Mouse (Mus musculus): ENCODE data around the gene Cinp.

DNA sequence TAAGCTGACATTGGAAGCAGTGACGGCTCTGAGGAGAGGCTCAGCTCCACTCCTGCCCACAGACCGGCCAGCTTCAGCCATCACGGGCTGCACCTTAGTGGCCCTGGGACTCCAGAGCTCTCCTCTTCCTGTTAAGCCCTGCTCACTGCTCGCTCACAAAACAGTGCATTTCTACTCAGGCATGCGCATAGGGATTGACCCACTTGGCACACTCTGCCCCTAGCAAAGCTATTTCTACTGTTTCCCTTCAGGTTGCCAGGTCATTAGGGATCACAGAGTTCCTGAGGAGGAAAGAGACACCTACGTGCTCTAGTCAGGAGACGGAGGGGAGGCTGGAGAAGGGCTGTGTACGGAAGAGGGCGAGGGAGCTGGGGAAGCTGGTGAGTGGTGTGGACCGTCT is 23.0 kb downstream of the Cinp start:
- no peak for TF ChIP-seq EP300 (IDR thresholded peaks at IDR 0.05; ENCODE audit: insufficient read depth, low read depth, low read length)
- no peak for TF ChIP-seq CTCF (IDR thresholded peaks at IDR 0.05; ENCODE audit: low read depth, low read length)

Measured in ES-Bruce4 (cell line).